ENCODE assay signal across 16 mouse cellular contexts in the genomic region with DNA sequence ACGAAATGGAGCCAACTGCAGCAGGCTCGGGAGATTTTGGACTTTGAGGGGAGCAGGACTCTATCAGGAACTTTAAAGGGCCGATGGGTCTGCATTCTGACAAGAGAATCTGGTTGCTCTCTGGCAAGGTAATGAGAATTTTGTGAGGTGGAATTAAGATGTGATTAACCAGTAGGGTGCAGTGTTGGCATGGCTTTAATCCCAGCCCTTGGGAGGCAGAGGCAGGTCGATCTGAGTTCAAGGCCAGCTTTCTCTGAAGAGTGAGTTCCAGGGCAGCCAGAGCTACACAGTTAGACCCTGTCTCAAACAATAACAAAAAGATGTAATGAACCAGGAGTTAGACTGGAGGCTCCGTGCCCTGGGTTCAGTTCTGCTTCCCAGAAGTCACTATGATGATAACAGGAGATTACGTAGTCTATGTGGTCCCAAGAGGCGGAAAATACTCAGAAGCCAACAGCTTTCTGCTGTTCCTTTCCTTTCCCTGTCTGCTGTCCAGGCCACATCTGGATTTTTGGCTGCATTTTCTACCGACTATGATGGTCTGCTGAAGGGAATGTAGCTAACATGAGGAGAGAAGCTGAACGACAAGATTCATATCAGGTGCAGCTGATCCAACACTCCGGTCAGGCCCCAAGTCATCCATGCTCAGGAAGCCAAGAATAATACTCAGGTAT. TPM values are rescaled to one million over a fixed set of nuclear protein-coding genes. Genes with fewer than 3 reads are reported as not detected.
DNase-seq lines count a peak whose midpoint lies in the region; ATAC-seq and TF ChIP-seq lines count a peak whose summit lies in the region.
"Had no signal": no experiment of that assay in that cellular context is flagged by ENCODE, and none has a peak within 500 bp of the region (broad histone marks: within the 10 kb centered on the region; RNA-seq: fewer than 3 reads in every experiment).

No protein-coding gene starts in this region.

- peak; percentile 33; the same call in 1 of the 2 replicates for ATAC-seq in embryonic facial prominence, embryonic 14.5 days (ENCODE audit: low read depth)
- ATAC-seq in lung, postnatal 0 days: no peak
- ATAC-seq in midbrain, embryonic 11.5 days (ENCODE audit: low FRiP score): no peak
- no peak for ATAC-seq in cerebellum, adult (ENCODE audit: insufficient number of reproducible peaks, low FRiP score, low TSS enrichment)
- ATAC-seq: inflammation-experienced regulatory T-cells, adult 6 months had no signal

- TF ChIP-seq CTCF in lung, postnatal 0 days (IDR thresholded peaks at IDR 0.05): peak; percentile 26; the same call in 1 of the 2 replicates

- no peak for TF ChIP-seq EP300 in lung, postnatal 0 days (IDR thresholded peaks at IDR 0.05)

- no peak overlapping the region for H3K4me2 ChIP-seq in embryonic facial prominence, embryonic 14.5 days (ENCODE audit: low read depth, low read length)
- H3K4me2 ChIP-seq in lung, postnatal 0 days (replicated peaks; ENCODE audit: low read depth, low read length): no peak overlapping the region
- H3K4me2 ChIP-seq in midbrain, embryonic 11.5 days: no peak overlapping the region
- H3K4me2 ChIP-seq: limb, embryonic 15.5 days had no signal

- no peaks in the 10 kb centered on the region for H3K27me3 ChIP-seq in embryonic facial prominence, embryonic 14.5 days (replicated peaks; ENCODE audit: control insufficient read depth, insufficient read depth, low read length)
- H3K27me3 ChIP-seq in embryonic facial prominence, embryonic 10.5 days (replicated peaks; ENCODE audit: low read depth, poor library complexity, severe bottlenecking): no peaks in the 10 kb centered on the region
- no peaks in the 10 kb centered on the region for H3K27me3 ChIP-seq in lung, postnatal 0 days (replicated peaks; ENCODE audit: insufficient read depth, low read length)
- no peaks in the 10 kb centered on the region for H3K27me3 ChIP-seq in midbrain, embryonic 11.5 days (ENCODE audit: control insufficient read depth, insufficient read depth, low read length)
- H3K27me3 ChIP-seq: limb, embryonic 15.5 days had no signal

- no peak for DNase-seq in embryonic facial prominence, embryonic 14.5 days (ENCODE audit: low spot score)
- DNase-seq in embryonic facial prominence, embryonic 10.5 days (ENCODE audit: low spot score): no peak
- no peak for DNase-seq in lung, postnatal 0 days (ENCODE audit: low spot score)
- DNase-seq in lung, postnatal 4 days: no peak
- peak; percentile 42 to 61 for DNase-seq in heart, postnatal 14 days
- DNase-seq in midbrain, embryonic 11.5 days (ENCODE audit: low spot score, missing footprints): no peak
- DNase-seq in urinary bladder, postnatal 10 days (ENCODE audit: low spot score): no peak
- DNase-seq: cerebellum, adult 11-12 months; lung, postnatal 36 days; right cerebral cortex, adult 18-20 months had no signal

- peaks cover 16% of the 10 kb centered on the region for H3K36me3 ChIP-seq in embryonic facial prominence, embryonic 14.5 days (ENCODE audit: control insufficient read depth, insufficient read depth, low read length)
- peaks cover 37% of the 10 kb centered on the region for H3K36me3 ChIP-seq in embryonic facial prominence, embryonic 10.5 days (replicated peaks)
- H3K36me3 ChIP-seq in lung, postnatal 0 days (ENCODE audit: insufficient read depth, low read length): no peaks in the 10 kb centered on the region
- no peaks in the 10 kb centered on the region for H3K36me3 ChIP-seq in midbrain, embryonic 11.5 days (ENCODE audit: control insufficient read depth, insufficient read depth, low read length)

- 88% methylated on average over 10 of the region's 10 CpGs for WGBS in embryonic facial prominence, embryonic 14.5 days
- WGBS in embryonic facial prominence, embryonic 10.5 days: 90% methylated on average over 10 of the region's 10 CpGs
- 88% methylated on average over 10 of the region's 10 CpGs for WGBS in lung, postnatal 0 days
- 91% methylated on average over 10 of the region's 10 CpGs for WGBS in midbrain, embryonic 11.5 days

- H3K27ac ChIP-seq in embryonic facial prominence, embryonic 14.5 days (replicated peaks; ENCODE audit: low read depth, low read length): peak overlapping the region; percentile 55; the same call in 1 of the 2 replicates
- H3K27ac ChIP-seq in embryonic facial prominence, embryonic 10.5 days (replicated peaks): no peak overlapping the region
- H3K27ac ChIP-seq in lung, postnatal 0 days (ENCODE audit: low read length): 0 out of 2 replicates have a peak overlapping the region, but pooled peaks have one; percentile 35
- no peak overlapping the region for H3K27ac ChIP-seq in midbrain, embryonic 11.5 days (ENCODE audit: low read depth, low read length)
- H3K27ac ChIP-seq: heart, adult 2 months; limb, embryonic 15.5 days had no signal

- H3K9me3 ChIP-seq in embryonic facial prominence, embryonic 14.5 days (ENCODE audit: control insufficient read depth, low read length): no peaks in the 10 kb centered on the region
- no peaks in the 10 kb centered on the region for H3K9me3 ChIP-seq in embryonic facial prominence, embryonic 10.5 days
- H3K9me3 ChIP-seq in lung, postnatal 0 days (ENCODE audit: low read length): no peaks in the 10 kb centered on the region
- no peaks in the 10 kb centered on the region for H3K9me3 ChIP-seq in midbrain, embryonic 11.5 days (ENCODE audit: control insufficient read depth, low read length)
- H3K9me3 ChIP-seq: limb, embryonic 15.5 days had no signal

- H3K4me1 ChIP-seq in embryonic facial prominence, embryonic 14.5 days (ENCODE audit: control insufficient read depth, insufficient read depth, low read length): no peaks in the 10 kb centered on the region
- no peaks in the 10 kb centered on the region for H3K4me1 ChIP-seq in embryonic facial prominence, embryonic 10.5 days
- no peaks in the 10 kb centered on the region for H3K4me1 ChIP-seq in lung, postnatal 0 days (ENCODE audit: insufficient read depth, low read depth, low read length)
- no peaks in the 10 kb centered on the region for H3K4me1 ChIP-seq in midbrain, embryonic 11.5 days (ENCODE audit: control insufficient read depth, insufficient read depth, low read length)
- H3K4me1 ChIP-seq: limb, embryonic 15.5 days had no signal

- intact Hi-C loops in heart, postnatal 14 days (cut with DNase I): no loop called here

- no peak overlapping the region for H3K4me3 ChIP-seq in embryonic facial prominence, embryonic 14.5 days (ENCODE audit: low read depth, low read length)
- no peak overlapping the region for H3K4me3 ChIP-seq in embryonic facial prominence, embryonic 10.5 days
- H3K4me3 ChIP-seq in lung, postnatal 0 days (ENCODE audit: low read depth, low read length): no peak overlapping the region
- H3K4me3 ChIP-seq in midbrain, embryonic 11.5 days (ENCODE audit: low read depth, low read length): no peak overlapping the region
- H3K4me3 ChIP-seq: erythroblast, embryonic 14.5 days; heart, adult 2 months; limb, embryonic 15.5 days had no signal

- no peak overlapping the region for H3K9ac ChIP-seq in embryonic facial prominence, embryonic 14.5 days (ENCODE audit: low read depth, low read length)
- H3K9ac ChIP-seq in lung, postnatal 0 days (replicated peaks; ENCODE audit: low read depth): no peak overlapping the region
- no peak overlapping the region for H3K9ac ChIP-seq in midbrain, embryonic 11.5 days (ENCODE audit: low read length)
- H3K9ac ChIP-seq: limb, embryonic 15.5 days had no signal

RNA-seq across cellular contexts. Expression of a gene that starts 19.1 kb away (rescaled TPM):
- polyA plus RNA-seq in embryonic facial prominence, embryonic 14.5 days (2014; fragmentation: Nextera tagmentation; extraction: Ambion mirVana): 17.3 and 18.5 TPM in 2 replicates
- 18.7 and 19.1 TPM in 2 replicates for polyA plus RNA-seq in embryonic facial prominence, embryonic 10.5 days (2016; fragmentation: Nextera tagmentation; extraction: Ambion mirVana)
- 10.0 and 12.3 TPM in 2 replicates for polyA plus RNA-seq in lung, postnatal 0 days (2015; fragmentation: Nextera tagmentation; extraction: Ambion mirVana)
- 10 to 100 TPM; 10.8 to 12.4 TPM for total RNA-seq in heart, postnatal 14 days (2021)
- 19.3 and 21.8 TPM in 2 replicates for polyA plus RNA-seq in midbrain, embryonic 11.5 days (2014; fragmentation: Nextera tagmentation; extraction: Ambion mirVana)

RNA-seq across cellular contexts. Expression of a gene that starts 25.2 kb away (rescaled TPM):
- 46.2 and 46.8 TPM in 2 replicates for polyA plus RNA-seq in embryonic facial prominence, embryonic 14.5 days (2014; fragmentation: Nextera tagmentation; extraction: Ambion mirVana)
- 52.9 and 53.9 TPM in 2 replicates for polyA plus RNA-seq in embryonic facial prominence, embryonic 10.5 days (2016; fragmentation: Nextera tagmentation; extraction: Ambion mirVana)
- polyA plus RNA-seq in lung, postnatal 0 days (2015; fragmentation: Nextera tagmentation; extraction: Ambion mirVana): 43.1 and 52.4 TPM in 2 replicates
- 10 to 100 TPM; 29.1 to 30.9 TPM for total RNA-seq in heart, postnatal 14 days (2021)
- 65.6 and 73.2 TPM in 2 replicates for polyA plus RNA-seq in midbrain, embryonic 11.5 days (2014; fragmentation: Nextera tagmentation; extraction: Ambion mirVana)

RNA-seq across cellular contexts. Expression of a gene that starts 55.0 kb away (rescaled TPM):
- polyA plus RNA-seq in embryonic facial prominence, embryonic 14.5 days (2014; fragmentation: Nextera tagmentation; extraction: Ambion mirVana): 30.8 and 42.0 TPM in 2 replicates
- 3.9 and 5.7 TPM in 2 replicates for polyA plus RNA-seq in embryonic facial prominence, embryonic 10.5 days (2016; fragmentation: Nextera tagmentation; extraction: Ambion mirVana)
- 39.9 and 47.1 TPM in 2 replicates for polyA plus RNA-seq in lung, postnatal 0 days (2015; fragmentation: Nextera tagmentation; extraction: Ambion mirVana)
- total RNA-seq in heart, postnatal 14 days (2021): 100 to 1,000 TPM; 297 to 301 TPM
- polyA plus RNA-seq in midbrain, embryonic 11.5 days (2014; fragmentation: Nextera tagmentation; extraction: Ambion mirVana): 2.6 and 4.2 TPM in 2 replicates
- total RNA-seq: monocyte, adult 5-6 weeks had no signal
- polyA plus RNA-seq: erythroblast, embryonic 14.5 days had no signal

Comparison
In these comparisons a context has a peak if more than half of its experiments do, and no peak if none do; other contexts are left out.
1. H3K27ac ChIP-seq: peak in embryonic facial prominence, embryonic 14.5 days (single experiment) and lung, postnatal 0 days (single experiment); none in embryonic facial prominence, embryonic 10.5 days (single experiment) and midbrain, embryonic 11.5 days (single experiment).
2. DNase-seq: peak in heart, postnatal 14 days (2 of 2); none in embryonic facial prominence, embryonic 14.5 days (single experiment), embryonic facial prominence, embryonic 10.5 days (single experiment), lung, postnatal 0 days (single experiment), lung, postnatal 4 days (0 of 2), midbrain, embryonic 11.5 days (single experiment) and urinary bladder, postnatal 10 days (single experiment).